Mouse (Mus musculus) cerebellum, postnatal 25 days (tissue): ENCODE data around the gene Trim59.

Experiments used
- DNase-seq, 2 experiments: peaks; one replicate each; pipeline ENCODE4 v3.0.0; 2021; ENCODE audit warnings: mixed read lengths in 2 of 2

Gene Trim59

DNA sequence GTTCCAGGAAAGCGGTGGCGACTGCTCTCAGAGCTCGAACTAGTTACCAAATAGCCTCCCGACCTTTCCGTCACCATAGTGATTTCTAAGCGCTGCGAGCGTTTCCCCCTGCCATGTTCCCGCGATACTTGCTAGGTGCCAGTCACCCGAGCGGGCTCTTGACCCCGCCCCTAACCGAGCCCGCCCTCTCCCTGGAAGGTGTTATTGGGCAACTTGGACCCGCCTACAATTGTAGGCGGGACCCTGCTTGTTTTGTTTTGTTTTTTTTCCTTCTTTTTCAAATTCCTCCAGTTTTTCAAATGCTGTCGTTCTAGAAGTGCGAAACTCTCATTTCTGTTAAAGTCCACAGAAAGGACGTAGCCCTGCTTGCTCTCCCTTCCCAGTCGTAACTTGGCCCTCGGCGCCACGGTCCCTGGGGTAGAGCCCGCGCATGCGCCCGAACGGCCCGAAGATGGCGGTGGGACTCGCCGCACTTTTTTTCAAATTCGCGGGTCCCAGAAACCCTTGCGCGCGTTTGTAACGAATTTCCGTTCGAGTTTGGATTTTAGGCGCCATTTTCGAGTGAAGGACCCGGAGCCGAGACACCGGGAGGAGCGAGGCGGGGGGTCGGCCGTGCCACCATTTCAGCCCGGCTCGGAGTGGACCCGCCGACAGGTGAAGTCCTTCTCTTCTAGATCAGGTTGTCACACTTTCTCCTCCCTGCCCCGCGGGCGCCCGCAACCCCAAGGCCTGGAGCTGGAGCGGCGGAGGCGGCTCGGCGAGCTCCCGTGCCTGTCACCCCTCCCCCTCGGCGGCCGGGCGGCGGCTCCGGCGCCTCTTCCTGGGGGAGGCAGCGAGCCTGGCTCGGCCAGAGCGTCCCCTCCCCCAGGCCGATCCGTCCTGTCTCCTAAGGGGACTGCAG is 39.9 kb downstream of the Trim59 start, which contains the start of the genes Ift80 and Smc4:
Gene Ift80, minus strand, starts transcription at position 134 of the 901 bp plus-strand sequence.
Gene Smc4, plus strand, starts transcription at position 302 of the 901 bp plus-strand sequence.
- DNase-seq = peak; percentile 95 to 96

DNA sequence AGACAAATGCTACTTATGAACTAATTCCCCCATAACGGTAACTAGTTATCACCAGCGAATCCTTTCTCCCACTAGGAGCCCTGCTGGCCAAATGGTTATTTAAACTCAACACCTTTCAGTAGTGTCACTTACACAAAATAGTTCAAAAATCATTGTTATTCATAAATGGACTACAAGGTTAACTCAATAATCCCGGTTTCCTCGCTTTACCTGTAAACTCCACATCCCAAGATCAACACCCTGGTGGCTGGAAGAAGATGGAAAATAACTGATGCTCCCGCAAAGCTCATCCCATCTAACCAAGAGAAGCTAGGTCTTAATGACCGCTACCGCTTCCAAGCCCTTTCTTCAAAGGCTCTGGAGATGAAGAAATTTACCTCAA is 40.5 kb downstream of the Trim59 start:
- DNase-seq = no peak

GRCm38 (mm10) chr3:69002781-69003180 is 41.8 kb downstream of the Trim59 start:
- DNase-seq = no peak

GRCm38 (mm10) chr3:68986550-68986949 is 58.0 kb downstream of the Trim59 start:
- DNase-seq = no peak
